Mouse (Mus musculus): ENCODE results near the gene Wdr12. TPM values are rescaled to one million over a fixed set of nuclear protein-coding genes. Genes with fewer than 3 reads are reported as not detected.
A peak's percentile ranks its signal among the peaks of the same experiment; 100 is the strongest.

The Wdr12 gene
- 4.6 and 7.0 TPM in 2 replicates for polyA plus RNA-seq (2012; rRNA removed)

DNA sequence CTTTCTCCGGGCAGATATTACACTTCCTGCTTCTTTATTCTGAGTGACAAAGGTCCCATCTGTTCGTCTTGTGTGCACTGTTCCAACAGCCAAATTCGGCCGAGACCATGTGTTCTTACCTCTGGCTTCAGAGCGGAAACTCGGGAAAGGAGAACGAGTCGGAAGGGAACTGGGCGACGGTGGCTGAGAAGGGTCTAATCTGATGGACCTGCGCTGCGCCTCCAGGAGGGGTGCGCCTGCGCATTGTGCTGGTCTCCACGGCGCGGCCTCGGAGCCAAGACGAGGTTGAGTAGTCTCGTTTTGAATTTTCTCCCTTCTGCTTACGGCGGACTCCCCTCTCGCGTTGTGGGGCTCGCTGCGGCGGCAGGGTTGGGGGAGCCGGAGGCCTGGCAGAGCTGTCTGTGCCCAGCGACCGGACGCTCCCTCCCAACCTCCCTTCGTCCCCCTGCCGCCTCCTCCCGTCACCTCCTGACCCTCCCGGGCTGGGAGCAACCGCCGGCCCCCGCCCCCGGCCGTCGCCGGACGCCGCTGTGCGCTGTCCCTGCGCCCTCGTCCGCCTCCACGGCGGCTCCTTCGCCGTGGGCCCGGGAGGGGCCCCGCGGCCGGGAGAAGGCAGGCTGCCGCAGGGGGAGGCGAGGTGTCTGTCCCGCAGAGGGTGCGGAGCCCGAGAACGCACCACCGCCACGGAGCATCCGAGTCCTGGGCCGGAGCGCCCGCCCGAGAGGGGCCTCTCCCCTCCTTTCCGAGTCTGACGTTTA lies at the start of gene Wdr12, which contains the start of gene Carf:
Wdr12 (minus strand) TSS at position 622 of the 758 bp plus-strand sequence.
Carf (plus strand) TSS at position 224 of the 758 bp plus-strand sequence.
- H3K27ac ChIP-seq (ENCODE audit: insufficient read depth, low read depth, low read length), result peak within 1 kb of the TSS; percentile 92
- DNase-seq, result peak; percentile 98
- no peaks in the 10 kb centered on the region for H3K36me3 ChIP-seq (ENCODE audit: control insufficient read depth, insufficient read depth, low read length)
- peak within 1 kb of the TSS; percentile 68 for H3K4me3 ChIP-seq (ENCODE audit: insufficient read depth, low read depth, low read length)
- WGBS, result under 1% methylated on average over 70 of the region's 71 CpGs
- H3K4me1 ChIP-seq (ENCODE audit: control insufficient read depth, insufficient read depth, low read length), result no peaks in the 10 kb centered on the region; the same call in 1 of the 2 replicates
- no peak for TF ChIP-seq CTCF (conservative IDR thresholded peaks at IDR 0.05; ENCODE audit: insufficient read depth, insufficient read length, low read depth, low read length)
- peak; percentile 77 for TF ChIP-seq POLR2A (IDR thresholded peaks at IDR 0.05; ENCODE audit: low read depth, low read length)
- H3K27me3 ChIP-seq (replicated peaks; ENCODE audit: control insufficient read depth, insufficient read depth, low read length), result no peaks in the 10 kb centered on the region

DNA sequence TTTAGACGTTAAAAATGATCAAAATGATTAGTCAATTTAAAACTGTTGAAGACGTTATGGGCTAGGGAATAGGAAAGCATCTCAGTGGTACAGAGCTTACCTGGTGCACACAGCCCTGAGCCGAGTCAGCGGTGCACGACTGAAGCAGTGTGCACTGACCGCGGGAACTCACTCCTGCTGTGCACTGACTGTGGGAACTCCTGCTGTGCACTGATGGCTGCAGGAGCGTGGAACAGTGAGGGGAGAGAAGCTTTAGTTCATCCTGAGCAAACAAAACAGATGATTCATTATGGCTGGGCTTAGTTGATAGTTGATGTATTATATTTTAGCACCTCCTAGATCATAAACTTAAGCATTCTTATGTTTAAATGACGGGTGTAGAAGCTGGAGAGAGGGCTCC lies 38.9 kb upstream of the Wdr12 start:
- Histone ChIP-seq H3K4me1 (ENCODE audit: control insufficient read depth, insufficient read depth, low read length) (no peaks in the 10 kb centered on the region), H3K27me3 (replicated peaks; ENCODE audit: control insufficient read depth, insufficient read depth, low read length) (no peaks in the 10 kb centered on the region), H3K27ac (ENCODE audit: insufficient read depth, low read depth, low read length) (no peak overlapping the region), H3K4me3 (ENCODE audit: insufficient read depth, low read depth, low read length) (no peak overlapping the region), H3K36me3 (ENCODE audit: control insufficient read depth, insufficient read depth, low read length) (no peaks in the 10 kb centered on the region; the same call in 1 of the 2 replicates)
- TF ChIP-seq CTCF (conservative IDR thresholded peaks at IDR 0.05; ENCODE audit: insufficient read depth, insufficient read length, low read depth, low read length), result no peak
- TF ChIP-seq POLR2A (IDR thresholded peaks at IDR 0.05; ENCODE audit: low read depth, low read length), result no peak
- DNase-seq, result no peak
- WGBS, result 61% methylated on average over 9 of the region's 9 CpGs

DNA sequence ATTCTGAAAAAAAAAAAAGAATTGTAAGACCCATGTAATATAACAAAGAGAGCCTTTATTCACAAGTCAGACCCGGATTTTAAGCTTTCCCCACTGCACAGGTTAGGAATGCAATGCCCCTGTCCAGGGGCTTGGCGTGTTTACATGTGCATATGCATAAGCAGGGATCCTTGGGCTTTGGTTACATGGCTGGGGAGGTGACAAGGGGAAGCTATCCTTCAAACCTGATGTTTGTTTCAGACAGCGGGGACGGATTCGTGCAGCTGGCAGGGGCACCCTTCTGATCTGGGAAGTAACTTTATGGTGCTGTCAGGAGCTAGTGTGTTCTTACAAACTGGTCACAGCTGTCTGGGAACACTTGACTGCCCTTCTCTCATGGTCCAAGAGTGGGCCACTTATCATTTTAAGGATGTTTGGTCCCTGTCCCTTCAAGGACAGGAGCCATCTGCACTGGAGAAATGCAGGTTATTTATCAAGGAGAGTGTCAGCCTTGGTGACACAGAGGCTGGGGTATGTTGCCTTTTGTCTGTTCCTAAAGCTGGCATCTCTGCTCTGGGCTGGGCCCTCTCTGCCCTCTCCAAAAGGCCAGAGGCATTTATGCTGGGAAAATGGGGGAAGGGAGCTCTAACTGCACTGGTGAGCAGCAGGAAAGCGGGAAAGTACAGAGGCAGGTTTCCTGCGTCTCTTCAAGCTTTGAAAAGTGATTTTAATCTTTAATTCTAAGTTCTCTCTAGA lies 19.4 kb upstream of the Wdr12 start:
- no peaks in the 10 kb centered on the region for H3K4me1 ChIP-seq (ENCODE audit: control insufficient read depth, insufficient read depth, low read length)
- no peak for DNase-seq
- 67% methylated on average over 7 of the region's 7 CpGs for WGBS
- H3K27me3 ChIP-seq (replicated peaks; ENCODE audit: control insufficient read depth, insufficient read depth, low read length), result no peaks in the 10 kb centered on the region
- no peak overlapping the region for H3K27ac ChIP-seq (ENCODE audit: insufficient read depth, low read depth, low read length)
- H3K4me3 ChIP-seq (ENCODE audit: insufficient read depth, low read depth, low read length), result no peak overlapping the region
- TF ChIP-seq CTCF (conservative IDR thresholded peaks at IDR 0.05; ENCODE audit: insufficient read depth, insufficient read length, low read depth, low read length) (no peak), POLR2A (IDR thresholded peaks at IDR 0.05; ENCODE audit: low read depth, low read length) (no peak)
- no peaks in the 10 kb centered on the region; the same call in 1 of the 2 replicates for H3K36me3 ChIP-seq (ENCODE audit: control insufficient read depth, insufficient read depth, low read length)

DNA sequence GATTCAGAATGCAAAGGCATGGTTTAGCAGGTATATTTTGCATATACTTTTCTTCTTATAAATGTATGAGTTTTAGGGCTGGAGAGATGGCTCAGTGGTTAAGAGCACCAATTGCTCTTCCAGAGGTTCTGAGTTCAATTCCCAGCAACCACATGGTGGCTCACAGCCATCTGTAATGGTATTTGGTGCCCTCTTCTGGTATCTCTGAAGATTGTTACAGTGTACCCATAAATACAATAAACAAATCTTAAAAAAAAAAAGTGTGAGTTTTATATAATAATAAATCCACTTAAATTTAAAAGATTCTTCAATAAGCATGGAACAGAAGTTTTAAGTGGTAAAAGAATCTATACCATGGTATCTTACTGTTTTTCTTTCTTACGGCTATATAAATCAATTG lies 6.1 kb upstream of the Wdr12 start:
- Histone ChIP-seq H3K4me3 (ENCODE audit: insufficient read depth, low read depth, low read length) (no peak overlapping the region), H3K4me1 (ENCODE audit: control insufficient read depth, insufficient read depth, low read length) (no peaks in the 10 kb centered on the region), H3K27ac (ENCODE audit: insufficient read depth, low read depth, low read length) (no peak overlapping the region), H3K27me3 (replicated peaks; ENCODE audit: control insufficient read depth, insufficient read depth, low read length) (no peaks in the 10 kb centered on the region), H3K36me3 (ENCODE audit: control insufficient read depth, insufficient read depth, low read length) (peaks cover 2% of the 10 kb centered on the region; the same call in 1 of the 2 replicates)
- WGBS, result 100% methylated on average over 1 of the region's 1 CpGs
- no peak for DNase-seq
- TF ChIP-seq POLR2A (IDR thresholded peaks at IDR 0.05; ENCODE audit: low read depth, low read length) (no peak), CTCF (conservative IDR thresholded peaks at IDR 0.05; ENCODE audit: insufficient read depth, insufficient read length, low read depth, low read length) (no peak)

DNA sequence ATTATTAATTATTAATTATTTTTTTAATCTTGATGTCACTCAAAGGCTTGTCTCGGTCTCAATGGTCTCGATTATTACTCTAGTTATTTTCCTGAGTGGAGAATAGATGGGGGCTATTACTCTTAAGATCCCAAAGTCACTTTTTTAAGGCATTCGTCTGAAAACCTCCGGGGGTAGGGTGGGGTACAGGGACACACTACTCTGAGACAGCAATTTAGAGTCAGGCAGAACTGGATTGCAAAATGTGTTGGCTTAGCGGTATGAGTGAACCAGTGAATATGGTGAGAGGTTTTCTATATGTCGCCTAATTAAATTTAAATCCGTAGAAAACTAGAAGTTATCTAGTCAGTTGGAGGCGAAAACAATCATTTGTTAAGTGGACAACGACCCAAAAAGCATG lies 394 bp upstream of the Wdr12 start:
- no peaks in the 10 kb centered on the region; the same call in 1 of the 2 replicates for H3K4me1 ChIP-seq (ENCODE audit: control insufficient read depth, insufficient read depth, low read length)
- TF ChIP-seq CTCF (conservative IDR thresholded peaks at IDR 0.05; ENCODE audit: insufficient read depth, insufficient read length, low read depth, low read length) (no peak), POLR2A (IDR thresholded peaks at IDR 0.05; ENCODE audit: low read depth, low read length) (no peak)
- H3K4me3 ChIP-seq (ENCODE audit: insufficient read depth, low read depth, low read length), result peak overlapping the region; percentile 68
- no peaks in the 10 kb centered on the region for H3K27me3 ChIP-seq (replicated peaks; ENCODE audit: control insufficient read depth, insufficient read depth, low read length)
- DNase-seq, result peak; percentile 2
- WGBS, result 13% methylated on average over 9 of the region's 9 CpGs
- no peak overlapping the region for H3K27ac ChIP-seq (ENCODE audit: insufficient read depth, low read depth, low read length)
- no peaks in the 10 kb centered on the region for H3K36me3 ChIP-seq (ENCODE audit: control insufficient read depth, insufficient read depth, low read length)

DNA sequence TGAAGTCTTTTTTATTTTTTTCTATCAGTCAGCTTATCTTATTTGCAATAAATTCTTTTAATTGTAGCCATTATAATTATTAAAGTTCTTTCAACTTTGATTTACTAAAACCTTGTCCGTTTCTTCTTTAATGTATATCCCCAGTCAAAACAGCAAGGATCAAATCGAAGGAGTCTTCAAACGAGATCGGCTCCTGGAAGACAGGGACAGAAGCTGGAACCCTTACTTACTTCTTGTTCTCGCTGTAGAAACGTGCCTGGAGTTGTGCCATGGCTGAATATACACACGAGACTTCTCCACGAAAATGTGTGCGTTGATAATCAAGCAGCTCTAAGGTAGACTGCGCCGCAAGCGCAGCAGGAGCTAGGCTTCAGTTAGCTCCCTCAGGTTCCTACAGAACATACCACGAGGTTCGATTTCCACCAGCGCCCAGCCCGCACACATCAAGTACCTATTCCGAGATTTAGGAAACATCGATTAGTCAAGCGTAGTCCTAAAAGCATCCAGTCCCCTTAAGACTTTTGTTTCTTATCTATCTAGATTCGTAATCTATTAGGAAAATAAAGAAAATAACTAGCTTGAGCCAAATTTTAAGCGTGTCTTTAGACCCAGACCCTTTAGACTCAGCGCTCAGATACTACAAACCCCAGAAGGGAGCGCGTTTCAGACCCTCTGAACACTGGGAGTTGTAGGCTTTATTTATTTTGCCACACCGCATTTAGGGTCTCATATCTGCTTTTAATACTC lies 995 bp downstream of the Wdr12 start:
- DNase-seq, result peak; percentile 83
- TF ChIP-seq POLR2A (IDR thresholded peaks at IDR 0.05; ENCODE audit: low read depth, low read length) (no peak), CTCF (conservative IDR thresholded peaks at IDR 0.05; ENCODE audit: insufficient read depth, insufficient read length, low read depth, low read length) (no peak)
- H3K27me3 ChIP-seq (replicated peaks; ENCODE audit: control insufficient read depth, insufficient read depth, low read length), result no peaks in the 10 kb centered on the region
- H3K36me3 ChIP-seq (ENCODE audit: control insufficient read depth, insufficient read depth, low read length), result no peaks in the 10 kb centered on the region; the same call in 1 of the 2 replicates
- WGBS, result under 1% methylated on average over 25 of the region's 25 CpGs
- peak overlapping the region; percentile 92 for H3K27ac ChIP-seq (ENCODE audit: insufficient read depth, low read depth, low read length)
- H3K4me3 ChIP-seq (ENCODE audit: insufficient read depth, low read depth, low read length), result peak overlapping the region; percentile 68
- H3K4me1 ChIP-seq (ENCODE audit: control insufficient read depth, insufficient read depth, low read length), result no peaks in the 10 kb centered on the region; the same call in 1 of the 2 replicates

Measured in kidney, adult 2 months (tissue).